In the genomic region with DNA sequence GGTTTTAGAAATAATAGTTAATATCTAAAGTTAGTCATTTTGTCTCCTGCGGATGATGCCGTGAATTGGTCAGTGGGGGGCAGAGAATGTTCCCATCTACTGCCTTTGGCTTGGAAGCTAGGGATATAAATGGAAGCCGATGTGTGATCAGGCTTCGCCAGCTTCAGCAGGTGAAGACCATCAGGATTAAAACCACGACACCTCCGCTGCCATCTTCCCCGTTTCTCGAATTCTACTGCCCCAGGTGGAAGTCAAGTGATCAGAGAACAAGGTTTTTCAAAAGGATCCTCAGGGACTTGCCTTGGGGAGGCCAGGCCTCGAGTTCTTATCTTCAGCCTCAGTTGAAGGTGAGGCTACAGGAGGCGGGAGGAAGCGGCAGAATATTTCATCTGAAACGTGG, we compare ENCODE assay signal across 8 mouse cellular contexts. TPM values are rescaled to one million over a fixed set of nuclear protein-coding genes. Genes with fewer than 3 reads are reported as not detected.
DNase-seq lines count a peak whose midpoint lies in the region; ATAC-seq and TF ChIP-seq lines count a peak whose summit lies in the region.

Atp2c1 (minus strand) TSS at position 101 of the 400 bp plus-strand sequence.

- no peak within 1 kb of the TSS for H3K9ac ChIP-seq in forebrain, embryonic 12.5 days
- H3K9ac ChIP-seq in limb, embryonic 13.5 days, result no peak within 1 kb of the TSS

- TF ChIP-seq CTCF in small intestine, adult 2 months (IDR thresholded peaks at IDR 0.05; ENCODE audit: extremely low read depth, insufficient read length, insufficient replicate concordance, low read depth, low read length), result no peak

- no peaks in the 10 kb centered on the region for H3K9me3 ChIP-seq in forebrain, embryonic 12.5 days
- H3K9me3 ChIP-seq in limb, embryonic 13.5 days, result no peaks in the 10 kb centered on the region

- no peak for TF ChIP-seq POLR2A in small intestine, adult 2 months (IDR thresholded peaks at IDR 0.05; ENCODE audit: low read depth, low read length)

- DNase-seq in urinary bladder, adult 2 months (ENCODE audit: low spot score), result no peak
- no peak for DNase-seq in urinary bladder, adult 18-20 months (ENCODE audit: low spot score in 2 of 2)
- DNase-seq in heart, postnatal 36 days, result no peak
- DNase-seq in spleen, postnatal 36 days (ENCODE audit: low spot score in 2 of 2), result no peak
- DNase-seq in frontal cortex, postnatal 25 days (ENCODE audit: low spot score in 2 of 2), result no peak

- 0 out of 2 replicates have a peak, but pooled peaks cover 3% of the 10 kb centered on the region for H3K27me3 ChIP-seq in forebrain, embryonic 12.5 days
- no peaks in the 10 kb centered on the region for H3K27me3 ChIP-seq in limb, embryonic 13.5 days
- H3K27me3 ChIP-seq in small intestine, adult 2 months (ENCODE audit: control insufficient read depth, insufficient read depth, low read length), result no peaks in the 10 kb centered on the region

- H3K4me2 ChIP-seq in forebrain, embryonic 12.5 days, result no peak within 1 kb of the TSS
- no peak within 1 kb of the TSS for H3K4me2 ChIP-seq in limb, embryonic 13.5 days (replicated peaks)

- 89% methylated on average over 12 of the region's 12 CpGs for WGBS in forebrain, embryonic 12.5 days
- WGBS in limb, embryonic 13.5 days, result 92% methylated on average over 12 of the region's 12 CpGs
- WGBS in small intestine, adult 2 months, result 91% methylated on average over 12 of the region's 12 CpGs

- H3K27ac ChIP-seq in forebrain, embryonic 12.5 days, result no peak within 1 kb of the TSS
- H3K27ac ChIP-seq in limb, embryonic 13.5 days, result no peak within 1 kb of the TSS
- no peak within 1 kb of the TSS for H3K27ac ChIP-seq in small intestine, adult 2 months (ENCODE audit: insufficient read depth, low read depth, low read length)

- no peak for ATAC-seq in forebrain, embryonic 12.5 days (ENCODE audit: low FRiP score)
- no peak for ATAC-seq in limb, embryonic 13.5 days (ENCODE audit: low FRiP score, low read depth)

- no peaks in the 10 kb centered on the region for H3K36me3 ChIP-seq in forebrain, embryonic 12.5 days (replicated peaks)
- H3K36me3 ChIP-seq in limb, embryonic 13.5 days, result no peaks in the 10 kb centered on the region
- no peaks in the 10 kb centered on the region for H3K36me3 ChIP-seq in small intestine, adult 2 months (ENCODE audit: control insufficient read depth, insufficient read depth, low read length)

- H3K4me1 ChIP-seq in forebrain, embryonic 12.5 days, result peaks cover 20% of the 10 kb centered on the region
- peaks cover 23% of the 10 kb centered on the region for H3K4me1 ChIP-seq in limb, embryonic 13.5 days
- H3K4me1 ChIP-seq in small intestine, adult 2 months (ENCODE audit: control insufficient read depth, insufficient read depth, insufficient read length, low read length), result peaks cover 2% of the 10 kb centered on the region; the same call in 1 of the 2 replicates

- intact Hi-C loops in heart, postnatal 36 days (cut with DNase I), result loop anchor here (10.0 kb wide), 1 partner anchor 88 kb away; no protein-coding TSS in a partner anchor

- no peak within 1 kb of the TSS for H3K4me3 ChIP-seq in forebrain, embryonic 12.5 days (replicated peaks)
- H3K4me3 ChIP-seq in limb, embryonic 13.5 days, result no peak within 1 kb of the TSS
- H3K4me3 ChIP-seq in small intestine, adult 2 months (ENCODE audit: low read depth, low read length), result no peak within 1 kb of the TSS

RNA-seq across cellular contexts. Expression of gene Atp2c1, which starts in this region (rescaled TPM):
- polyA plus RNA-seq in urinary bladder, adult 2 months (2012; rRNA removed), result 81.9 and 83.4 TPM in 2 replicates
- polyA plus RNA-seq in forebrain, embryonic 12.5 days (2016; fragmentation: Nextera tagmentation; extraction: Ambion mirVana), result 77.4 and 82.1 TPM in 2 replicates
- total RNA-seq in heart, postnatal 36 days (2021), result 10 to 100 TPM; 64.6 to 69.8 TPM
- 49.7 and 57.3 TPM in 2 replicates for polyA plus RNA-seq in limb, embryonic 13.5 days (2015; fragmentation: Nextera tagmentation; extraction: Ambion mirVana)
- 22.5 and 34.1 TPM in 2 replicates for polyA plus RNA-seq in small intestine, adult 2 months (2012; rRNA removed)
